Mouse (Mus musculus): Measurements from ENCODE around the gene Wfdc13.

- TF ChIP-seq CTCF (IDR thresholded peaks at IDR 0.05), result no peak
- no peak for TF ChIP-seq EP300 (IDR thresholded peaks at IDR 0.05)
Observed at GRCm38 (mm10) chr2:164705991-164706390, 21.1 kb downstream of the Wfdc13 start.

All from lung, postnatal 0 days (tissue).